Mouse (Mus musculus): Measurements from ENCODE around the gene Rbp4. TPM values are rescaled to one million over a fixed set of nuclear protein-coding genes. Genes with fewer than 3 reads are reported as not detected.

The Rbp4 gene
- polyA plus RNA-seq, 1 experiment = 1.1 TPM

DNA sequence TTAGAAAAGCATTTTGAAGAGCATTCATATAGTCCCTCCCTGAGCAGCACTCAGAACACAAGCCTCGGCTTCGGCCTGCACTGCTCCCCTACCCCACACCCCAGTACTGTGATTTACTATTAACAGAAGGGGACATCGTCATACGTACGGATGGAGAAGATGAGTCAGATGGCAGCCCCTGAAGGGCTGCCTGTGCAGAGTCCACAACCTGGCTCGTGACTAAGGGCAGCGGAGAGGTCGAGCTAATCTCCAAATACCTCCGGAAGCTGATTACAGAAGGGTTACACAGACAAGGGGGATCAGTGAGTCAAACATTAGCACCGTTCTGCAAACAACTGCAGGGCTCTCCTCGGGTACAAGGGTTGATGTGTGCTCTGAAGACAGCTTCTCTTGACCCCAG, 8.9 kb upstream of the Rbp4 start:
- WGBS = 74% methylated on average over 11 of the region's 11 CpGs
- no peak for TF ChIP-seq POLR2A (IDR thresholded peaks at IDR 0.05; ENCODE audit: low read depth, low read length)
- H3K4me1 ChIP-seq (ENCODE audit: control insufficient read depth, insufficient read depth, insufficient read length) = no peaks in the 10 kb centered on the region
- H3K27me3 ChIP-seq (ENCODE audit: control insufficient read depth, insufficient read depth, low read length) = no peaks in the 10 kb centered on the region; the same call in 1 of the 2 replicates
- H3K4me3 ChIP-seq (ENCODE audit: extremely low read depth, insufficient read depth, insufficient read length) = no peak overlapping the region
- no peaks in the 10 kb centered on the region for H3K36me3 ChIP-seq (ENCODE audit: control insufficient read depth, insufficient read depth, low read length)
- H3K27ac ChIP-seq (ENCODE audit: insufficient read depth, low read length) = no peak overlapping the region
- DNase-seq (ENCODE audit: low read depth in 1 of 2, low spot score in 2 of 2) = no peak

- no peaks in the 10 kb centered on the region; the same call in 1 of the 2 replicates for H3K27me3 ChIP-seq (ENCODE audit: control insufficient read depth, insufficient read depth, low read length)
- H3K4me1 ChIP-seq (ENCODE audit: control insufficient read depth, insufficient read depth, insufficient read length) = no peaks in the 10 kb centered on the region
- TF ChIP-seq POLR2A (IDR thresholded peaks at IDR 0.05; ENCODE audit: low read depth, low read length) = no peak
- no peak for TF ChIP-seq CTCF (IDR thresholded peaks at IDR 0.05; ENCODE audit: extremely low read depth, insufficient read depth, insufficient read length, insufficient replicate concordance)
- H3K4me3 ChIP-seq (ENCODE audit: extremely low read depth, insufficient read depth, insufficient read length) = no peak within 1 kb of the TSS
- no peaks in the 10 kb centered on the region for H3K36me3 ChIP-seq (ENCODE audit: control insufficient read depth, insufficient read depth, low read length)
- H3K27ac ChIP-seq (ENCODE audit: insufficient read depth, low read length) = no peak within 1 kb of the TSS
- DNase-seq (ENCODE audit: low read depth in 1 of 2, low spot score in 2 of 2) = no peak
- WGBS = 82% methylated on average over 6 of the region's 6 CpGs
These were observed 7.4 kb upstream of the Rbp4 start, which contains the start of gene Pde6c for GRCm38 (mm10) chr19:38132481-38132880. Gene Pde6c (plus strand): TSS chr19:38132781.

- no peak for DNase-seq (ENCODE audit: low read depth in 1 of 2, low spot score in 2 of 2)
- no peaks in the 10 kb centered on the region for H3K4me1 ChIP-seq (ENCODE audit: control insufficient read depth, insufficient read depth, insufficient read length)
- no peak overlapping the region for H3K4me3 ChIP-seq (ENCODE audit: extremely low read depth, insufficient read depth, insufficient read length)
- 64% methylated on average over 8 of the region's 8 CpGs for WGBS
- no peak overlapping the region for H3K27ac ChIP-seq (ENCODE audit: insufficient read depth, low read length)
- TF ChIP-seq POLR2A (IDR thresholded peaks at IDR 0.05; ENCODE audit: low read depth, low read length) (no peak), CTCF (IDR thresholded peaks at IDR 0.05; ENCODE audit: extremely low read depth, insufficient read depth, insufficient read length, insufficient replicate concordance) (no peak)
- H3K36me3 ChIP-seq (ENCODE audit: control insufficient read depth, insufficient read depth, low read length) = no peaks in the 10 kb centered on the region
- peaks cover 2% of the 10 kb centered on the region; the same call in 1 of the 2 replicates for H3K27me3 ChIP-seq (ENCODE audit: control insufficient read depth, insufficient read depth, low read length)
These were observed 1.6 kb upstream of the Rbp4 start for GRCm38 (mm10) chr19:38126656-38127055.

DNA sequence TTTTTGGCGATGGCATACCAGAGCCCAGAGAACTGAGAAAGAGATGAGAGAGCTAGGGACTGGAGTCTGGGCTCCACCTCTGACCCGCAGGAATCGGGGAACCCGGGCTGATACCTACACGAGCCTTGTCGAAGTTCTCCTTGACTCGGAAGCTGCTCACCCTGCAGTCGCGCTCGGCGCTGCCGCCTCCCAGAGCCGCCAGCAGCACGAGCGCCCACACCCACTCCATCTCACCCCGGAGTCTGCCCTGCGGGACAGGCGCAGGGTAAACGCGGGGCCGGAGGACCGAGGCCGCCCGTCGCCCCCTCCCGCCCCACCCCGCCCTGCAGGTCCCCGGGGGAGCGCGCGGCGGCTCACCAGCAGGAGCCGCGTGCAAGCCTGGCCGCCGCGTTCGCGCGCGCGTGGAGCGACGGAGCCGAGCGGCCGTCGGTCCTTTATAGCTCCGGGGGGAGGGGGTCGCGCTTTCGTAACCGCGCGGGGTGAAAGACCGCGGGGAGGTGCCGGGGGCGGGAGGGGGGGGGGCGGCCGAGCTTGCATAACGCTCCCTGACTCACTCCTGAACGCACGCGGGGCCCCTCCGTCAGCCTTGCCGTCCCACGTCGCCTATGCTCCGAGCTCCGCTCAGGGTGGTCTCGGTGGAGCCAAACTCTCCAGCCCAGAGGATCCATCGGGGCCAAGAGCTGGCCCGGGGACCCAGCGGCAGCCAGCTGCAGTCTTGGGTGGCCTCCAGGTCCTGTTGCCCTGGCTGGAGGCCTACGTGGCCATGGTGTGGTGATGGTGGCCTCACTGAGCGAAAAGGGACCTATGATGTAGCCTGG, 471 bp downstream of the Rbp4 start:
- no peaks in the 10 kb centered on the region for H3K36me3 ChIP-seq (ENCODE audit: control insufficient read depth, insufficient read depth, low read length)
- TF ChIP-seq CTCF (IDR thresholded peaks at IDR 0.05; ENCODE audit: extremely low read depth, insufficient read depth, insufficient read length, insufficient replicate concordance) (no peak), POLR2A (IDR thresholded peaks at IDR 0.05; ENCODE audit: low read depth, low read length) (no peak)
- no peak overlapping the region for H3K4me3 ChIP-seq (ENCODE audit: extremely low read depth, insufficient read depth, insufficient read length)
- peaks cover 2% of the 10 kb centered on the region; the same call in 1 of the 2 replicates for H3K27me3 ChIP-seq (ENCODE audit: control insufficient read depth, insufficient read depth, low read length)
- no peaks in the 10 kb centered on the region for H3K4me1 ChIP-seq (ENCODE audit: control insufficient read depth, insufficient read depth, insufficient read length)
- no peak overlapping the region for H3K27ac ChIP-seq (ENCODE audit: insufficient read depth, low read length)
- WGBS = 4% methylated on average over 75 of the region's 77 CpGs
- DNase-seq (ENCODE audit: low read depth in 1 of 2, low spot score in 2 of 2) = no peak

DNA sequence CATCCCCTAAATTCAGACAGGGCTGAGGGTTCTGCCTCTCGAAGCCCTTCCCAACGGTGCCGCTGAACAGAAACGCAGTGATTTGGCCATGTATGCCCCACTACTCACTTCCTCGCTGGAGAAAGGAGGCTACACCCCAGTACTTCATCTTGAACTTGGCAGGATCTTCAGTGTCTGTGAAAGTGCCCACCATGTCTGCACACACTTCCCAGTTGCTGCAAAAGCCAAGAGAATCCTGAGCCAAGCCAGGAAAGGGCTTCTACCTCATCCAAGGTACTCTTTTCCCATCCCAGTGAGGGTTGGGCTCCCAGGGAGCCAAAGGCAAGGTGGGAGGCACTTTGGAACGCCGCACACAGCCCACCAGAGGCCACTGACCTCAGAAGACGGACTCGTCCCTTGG, 1.2 kb downstream of the Rbp4 start:
- no peak overlapping the region for H3K4me3 ChIP-seq (ENCODE audit: extremely low read depth, insufficient read depth, insufficient read length)
- 0 out of 2 replicates have a peak, but pooled peaks cover 2% of the 10 kb centered on the region for H3K27me3 ChIP-seq (ENCODE audit: control insufficient read depth, insufficient read depth, low read length)
- WGBS = 29% methylated on average over 9 of the region's 9 CpGs
- DNase-seq (ENCODE audit: low read depth in 1 of 2, low spot score in 2 of 2) = no peak
- H3K27ac ChIP-seq (ENCODE audit: insufficient read depth, low read length) = no peak overlapping the region
- H3K36me3 ChIP-seq (ENCODE audit: control insufficient read depth, insufficient read depth, low read length) = no peaks in the 10 kb centered on the region
- H3K4me1 ChIP-seq (ENCODE audit: control insufficient read depth, insufficient read depth, insufficient read length) = no peaks in the 10 kb centered on the region
- TF ChIP-seq POLR2A (IDR thresholded peaks at IDR 0.05; ENCODE audit: low read depth, low read length) (no peak), CTCF (IDR thresholded peaks at IDR 0.05; ENCODE audit: extremely low read depth, insufficient read depth, insufficient read length, insufficient replicate concordance) (no peak)

DNA sequence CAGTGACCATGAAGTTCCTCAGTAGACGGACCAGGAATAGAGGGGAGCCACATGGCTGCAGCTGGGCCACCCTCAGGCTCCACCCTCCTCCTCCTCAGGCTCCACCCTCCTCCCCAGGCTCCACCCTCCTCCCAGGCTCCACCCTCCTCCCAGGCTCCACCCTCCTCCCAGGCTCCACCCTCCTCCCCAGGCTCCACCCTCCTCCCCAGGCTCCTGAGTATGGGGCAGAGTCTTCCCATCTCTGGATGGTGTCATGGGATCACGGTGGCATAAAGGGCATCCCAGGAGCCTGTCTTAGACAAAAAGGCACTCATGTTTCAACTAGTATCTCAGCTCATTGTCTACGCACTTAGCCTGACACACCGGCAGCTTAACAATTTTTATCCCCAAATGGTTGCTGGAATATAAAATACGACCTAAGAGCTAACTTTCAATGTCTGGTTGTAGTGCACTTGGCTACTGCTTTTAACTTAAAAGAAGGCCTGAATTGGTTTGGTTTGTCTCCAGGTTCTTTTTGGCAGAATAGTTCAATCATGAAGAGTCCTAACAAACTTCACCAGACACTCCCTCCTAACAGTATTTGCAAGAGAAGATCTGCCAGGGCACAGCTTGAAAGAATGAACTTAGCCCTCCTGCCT, 4.8 kb downstream of the Rbp4 start:
- H3K27me3 ChIP-seq (ENCODE audit: control insufficient read depth, insufficient read depth, low read length) = 0 out of 2 replicates have a peak, but pooled peaks cover 2% of the 10 kb centered on the region
- H3K27ac ChIP-seq (ENCODE audit: insufficient read depth, low read length) = no peak overlapping the region
- no peak for DNase-seq (ENCODE audit: low read depth in 1 of 2, low spot score in 2 of 2)
- H3K36me3 ChIP-seq (ENCODE audit: control insufficient read depth, insufficient read depth, low read length) = no peaks in the 10 kb centered on the region
- H3K4me1 ChIP-seq (ENCODE audit: control insufficient read depth, insufficient read depth, insufficient read length) = no peaks in the 10 kb centered on the region
- TF ChIP-seq CTCF (IDR thresholded peaks at IDR 0.05; ENCODE audit: extremely low read depth, insufficient read depth, insufficient read length, insufficient replicate concordance) = no peak
- TF ChIP-seq POLR2A (IDR thresholded peaks at IDR 0.05; ENCODE audit: low read depth, low read length) = no peak
- no peak overlapping the region for H3K4me3 ChIP-seq (ENCODE audit: extremely low read depth, insufficient read depth, insufficient read length)
- 88% methylated on average over 5 of the region's 5 CpGs for WGBS

Data from spleen, adult 2 months (tissue).